Mouse (Mus musculus): Measurements from ENCODE around the gene Ms4a10.

Ms4a10 gene

GRCm38 (mm10) chr19:10918321-10918991, 56.0 kb downstream of the Ms4a10 start:
- DNase-seq (ENCODE audit: low spot score in 2 of 2): no peak

GRCm38 (mm10) chr19:10916506-10916905, 58.0 kb downstream of the Ms4a10 start:
- no peak for DNase-seq (ENCODE audit: low spot score in 2 of 2)

GRCm38 (mm10) chr19:10914870-10915269, 59.6 kb downstream of the Ms4a10 start:
- DNase-seq (ENCODE audit: low spot score in 2 of 2): no peak

- no peak for DNase-seq (ENCODE audit: low spot score in 2 of 2)
These were observed 60.2 kb downstream of the Ms4a10 start for GRCm38 (mm10) chr19:10914291-10914690.
